8 mouse cellular contexts compared by ENCODE assay signal in the genomic region with DNA sequence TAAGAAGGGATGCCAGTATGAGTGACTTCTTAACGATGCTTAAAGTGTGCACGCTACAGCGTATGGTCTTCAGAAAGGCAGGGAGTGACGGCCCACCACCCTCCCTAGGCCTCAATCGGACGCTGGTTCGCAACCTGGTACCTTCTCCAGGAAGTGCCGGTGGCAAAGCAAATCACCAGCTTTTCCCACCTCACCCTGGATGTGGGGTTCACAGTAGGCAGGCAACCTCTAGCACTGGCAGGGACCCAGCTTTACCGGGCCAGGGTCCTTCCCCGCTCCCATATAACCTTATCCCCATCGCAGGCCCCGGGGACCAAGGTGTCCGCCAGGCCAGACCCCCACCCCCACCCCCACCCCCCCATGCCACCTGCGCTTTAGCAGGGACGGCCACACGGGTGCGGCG. TPM values are rescaled to one million over a fixed set of nuclear protein-coding genes. Genes with fewer than 3 reads are reported as not detected.
DNase-seq lines count a peak whose midpoint lies in the region; ATAC-seq and TF ChIP-seq lines count a peak whose summit lies in the region.

No protein-coding gene starts in this region.

- WGBS in lung, embryonic 15.5 days = under 1% methylated on average over 18 of the region's 18 CpGs
- 1% methylated on average over 17 of the region's 18 CpGs for WGBS in intestine, embryonic 16.5 days

- H3K27me3 ChIP-seq in lung, embryonic 15.5 days = no peaks in the 10 kb centered on the region
- H3K27me3 ChIP-seq in intestine, embryonic 16.5 days (replicated peaks; ENCODE audit: control insufficient read depth, insufficient read depth, low read length) = no peaks in the 10 kb centered on the region

- H3K27ac ChIP-seq in lung, embryonic 15.5 days = peak overlapping the region; percentile 54
- H3K27ac ChIP-seq in embryonic fibroblast, embryonic 13.5 days (ENCODE audit: insufficient read depth, low read length) = peak overlapping the region; percentile 1; the same call in 1 of the 2 replicates
- H3K27ac ChIP-seq in intestine, embryonic 16.5 days (ENCODE audit: low read length) = peak overlapping the region; percentile 68

- H3K9me3 ChIP-seq in lung, embryonic 15.5 days = no peaks in the 10 kb centered on the region
- no peaks in the 10 kb centered on the region for H3K9me3 ChIP-seq in intestine, embryonic 16.5 days (ENCODE audit: control insufficient read depth, low read length)

- peak overlapping the region; percentile 64 for H3K9ac ChIP-seq in lung, embryonic 15.5 days
- H3K9ac ChIP-seq in intestine, embryonic 16.5 days (ENCODE audit: low read depth, low read length) = peak overlapping the region; percentile 92

- H3K4me3 ChIP-seq in lung, embryonic 15.5 days = peak overlapping the region; percentile 80
- peak overlapping the region; percentile 96 for H3K4me3 ChIP-seq in embryonic fibroblast, embryonic 13.5 days (ENCODE audit: insufficient read depth, low read length)
- peak overlapping the region; percentile 77 for H3K4me3 ChIP-seq in intestine, embryonic 16.5 days (ENCODE audit: low read length)

- peaks cover 10% of the 10 kb centered on the region for H3K36me3 ChIP-seq in lung, embryonic 15.5 days
- H3K36me3 ChIP-seq in intestine, embryonic 16.5 days (ENCODE audit: control insufficient read depth, insufficient read depth, low read length) = no peaks in the 10 kb centered on the region

- peaks cover 23% of the 10 kb centered on the region for H3K4me1 ChIP-seq in lung, embryonic 15.5 days
- H3K4me1 ChIP-seq in embryonic fibroblast, embryonic 13.5 days (ENCODE audit: control insufficient read depth, insufficient read depth, low read length) = peaks cover 9% of the 10 kb centered on the region; the same call in 1 of the 2 replicates
- H3K4me1 ChIP-seq in intestine, embryonic 16.5 days (ENCODE audit: control insufficient read depth, insufficient read depth, low read length) = peaks cover 20% of the 10 kb centered on the region

- ATAC-seq in cerebellum, adult (ENCODE audit: insufficient number of reproducible peaks, low FRiP score, low TSS enrichment) = 0 out of 2 replicates have a peak, but pooled peaks have one; percentile 3
- peak; percentile 46 for ATAC-seq in lung, embryonic 15.5 days (ENCODE audit: borderline replicate concordance, extremely low read depth, low FRiP score, low TSS enrichment)
- ATAC-seq in intestine, embryonic 16.5 days = peak; percentile 58

- TF ChIP-seq CTCF in embryonic fibroblast, embryonic 13.5 days (IDR thresholded peaks at IDR 0.05; ENCODE audit: borderline replicate concordance, insufficient read depth, low read length) = no peak

- no peak for DNase-seq in cerebellum, adult 8-10 months
- DNase-seq in lung, postnatal 36 days = no peak
- peak; percentile 21 for DNase-seq in mesoderm, embryonic 11.5 days (ENCODE audit: low read depth, low spot score)
- DNase-seq in thymus, postnatal 10 days (ENCODE audit: low spot score in 2 of 2) = peak; percentile 22 to 25

- TF ChIP-seq POLR2A in embryonic fibroblast, embryonic 13.5 days (IDR thresholded peaks at IDR 0.05; ENCODE audit: low read depth, low read length) = no peak

- H3K4me2 ChIP-seq in lung, embryonic 15.5 days = peak overlapping the region; percentile 87
- H3K4me2 ChIP-seq in intestine, embryonic 16.5 days (ENCODE audit: low read depth, low read length) = peak overlapping the region; percentile 64

RNA-seq across cellular contexts. Expression of gene Sc5d, which starts 0.3 kb away (rescaled TPM):
- 33.5 and 33.7 TPM in 2 replicates for polyA plus RNA-seq in lung, embryonic 15.5 days (2015; fragmentation: Nextera tagmentation; extraction: Ambion mirVana)
- 65.9 and 80.5 TPM in 2 replicates for polyA plus RNA-seq in embryonic fibroblast, embryonic 13.5 days (2011; ENCODE audit: insufficient read length, low read depth, missing spikeins)
- polyA plus RNA-seq in intestine, embryonic 16.5 days (2015; fragmentation: Nextera tagmentation; extraction: Ambion mirVana) = 106 and 118 TPM in 2 replicates

Comparison
In these comparisons a context has a peak if more than half of its experiments do, and no peak if none do; other contexts are left out.
1. ATAC-seq: peak in every context shown above with its lines; median percentile 58 in intestine, embryonic 16.5 days; 46 in lung, embryonic 15.5 days; 3 in cerebellum, adult.
2. DNase-seq: peak in mesoderm, embryonic 11.5 days (single experiment) and thymus, postnatal 10 days (2 of 2); none in cerebellum, adult 8-10 months (single experiment) and lung, postnatal 36 days (single experiment).
3. H3K27ac ChIP-seq: peak in every context shown above with its lines; median percentile 68 in intestine, embryonic 16.5 days; 54 in lung, embryonic 15.5 days; 1 in embryonic fibroblast, embryonic 13.5 days.
4. Peak in every context shown above with its lines, with median percentiles within 50 percentile points of each other: H3K4me3 ChIP-seq.